Comparison of ENCODE assay signal across 14 mouse cellular contexts in the genomic region with DNA sequence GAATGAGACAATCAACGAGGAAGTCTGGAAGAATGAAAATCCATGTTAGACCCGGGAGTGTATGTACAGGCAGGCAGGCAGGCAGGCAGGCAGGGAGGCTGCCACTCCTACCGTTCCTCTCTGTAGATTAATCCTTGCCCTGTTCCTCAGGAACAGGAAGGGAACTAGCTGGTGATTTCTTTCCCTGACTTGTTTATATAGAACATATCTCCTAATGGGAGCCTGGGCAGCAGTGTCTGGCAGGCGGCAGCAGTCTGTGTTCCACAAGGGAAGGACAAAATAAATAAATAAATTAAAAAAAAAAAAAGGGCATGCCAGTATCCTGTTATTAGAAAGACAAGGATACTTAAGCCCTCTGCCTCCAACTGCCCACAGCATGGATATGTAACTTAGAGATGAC. TPM values are rescaled to one million over a fixed set of nuclear protein-coding genes. Genes with fewer than 3 reads are reported as not detected.
DNase-seq lines count a peak whose midpoint lies in the region; ATAC-seq lines count a peak whose summit lies in the region.
"Had no signal": no experiment of that assay in that cellular context is flagged by ENCODE, and none has a peak within 500 bp of the region (broad histone marks: within the 10 kb centered on the region; RNA-seq: fewer than 3 reads in every experiment).

No protein-coding gene starts in this region.

- no peaks in the 10 kb centered on the region for H3K9me3 ChIP-seq in hindbrain, embryonic 11.5 days (ENCODE audit: control insufficient read depth, low read length)
- H3K9me3 ChIP-seq in hindbrain, embryonic 16.5 days (ENCODE audit: control insufficient read depth, low read length): no peaks in the 10 kb centered on the region
- no peaks in the 10 kb centered on the region for H3K9me3 ChIP-seq in embryonic facial prominence, embryonic 10.5 days
- H3K9me3 ChIP-seq in hindbrain, embryonic 12.5 days (replicated peaks): no peaks in the 10 kb centered on the region
- H3K9me3 ChIP-seq: liver, embryonic 15.5 days had no signal

- H3K4me1 ChIP-seq in hindbrain, embryonic 11.5 days (replicated peaks; ENCODE audit: control insufficient read depth, insufficient read depth, low read length): peaks cover 12% of the 10 kb centered on the region
- peaks cover 13% of the 10 kb centered on the region for H3K4me1 ChIP-seq in hindbrain, embryonic 16.5 days (ENCODE audit: control insufficient read depth, insufficient read depth, low read depth, low read length)
- H3K4me1 ChIP-seq in embryonic facial prominence, embryonic 10.5 days: peaks cover 96% of the 10 kb centered on the region
- peaks cover 65% of the 10 kb centered on the region for H3K4me1 ChIP-seq in hindbrain, embryonic 12.5 days

- H3K27me3 ChIP-seq in hindbrain, embryonic 11.5 days (ENCODE audit: control insufficient read depth, insufficient read depth, low read length): no peaks in the 10 kb centered on the region
- H3K27me3 ChIP-seq in hindbrain, embryonic 16.5 days (replicated peaks; ENCODE audit: control insufficient read depth, insufficient read depth, low read length): no peaks in the 10 kb centered on the region
- no peaks in the 10 kb centered on the region for H3K27me3 ChIP-seq in embryonic facial prominence, embryonic 10.5 days (replicated peaks; ENCODE audit: low read depth, poor library complexity, severe bottlenecking)
- no peaks in the 10 kb centered on the region for H3K27me3 ChIP-seq in hindbrain, embryonic 12.5 days
- H3K27me3 ChIP-seq: liver, embryonic 15.5 days had no signal

- H3K27ac ChIP-seq in hindbrain, embryonic 11.5 days (ENCODE audit: low read depth, low read length): peak overlapping the region; percentile 49; the same call in 1 of the 2 replicates
- H3K27ac ChIP-seq in hindbrain, embryonic 16.5 days (ENCODE audit: low read depth, low read length): no peak overlapping the region
- H3K27ac ChIP-seq in embryonic facial prominence, embryonic 10.5 days (replicated peaks): peak overlapping the region; percentile 74
- peak overlapping the region; percentile 71 for H3K27ac ChIP-seq in hindbrain, embryonic 12.5 days
- H3K27ac ChIP-seq: left cerebral cortex, adult 2 months; liver, embryonic 15.5 days had no signal

- no peak overlapping the region for H3K9ac ChIP-seq in hindbrain, embryonic 11.5 days (ENCODE audit: low read depth, low read length)
- H3K9ac ChIP-seq in hindbrain, embryonic 16.5 days (ENCODE audit: low read depth, low read length): no peak overlapping the region
- no peak overlapping the region; the same call in 1 of the 2 replicates for H3K9ac ChIP-seq in hindbrain, embryonic 12.5 days
- H3K9ac ChIP-seq: liver, embryonic 15.5 days had no signal

- no peak overlapping the region for H3K4me3 ChIP-seq in hindbrain, embryonic 11.5 days (ENCODE audit: low read depth, low read length)
- H3K4me3 ChIP-seq in hindbrain, embryonic 16.5 days (ENCODE audit: low read length): no peak overlapping the region
- H3K4me3 ChIP-seq in embryonic facial prominence, embryonic 10.5 days: peak overlapping the region; percentile 14; the same call in 1 of the 2 replicates
- H3K4me3 ChIP-seq in hindbrain, embryonic 12.5 days: no peak overlapping the region
- H3K4me3 ChIP-seq: left cerebral cortex, adult 2 months; liver, embryonic 15.5 days; myocyte had no signal

- H3K36me3 ChIP-seq in hindbrain, embryonic 11.5 days (ENCODE audit: control insufficient read depth, insufficient read depth, low read length): no peaks in the 10 kb centered on the region
- no peaks in the 10 kb centered on the region for H3K36me3 ChIP-seq in hindbrain, embryonic 16.5 days (ENCODE audit: control insufficient read depth, insufficient read depth, low read length)
- H3K36me3 ChIP-seq in embryonic facial prominence, embryonic 10.5 days (replicated peaks): peaks cover 56% of the 10 kb centered on the region
- H3K36me3 ChIP-seq in hindbrain, embryonic 12.5 days: peaks cover 16% of the 10 kb centered on the region

- ATAC-seq in hindbrain, embryonic 11.5 days (ENCODE audit: low FRiP score): no peak
- no peak for ATAC-seq in hindbrain, embryonic 16.5 days
- ATAC-seq in hindbrain, embryonic 12.5 days (ENCODE audit: low FRiP score): no peak

- WGBS in hindbrain, embryonic 11.5 days: 14% methylated on average over 4 of the region's 4 CpGs
- WGBS in hindbrain, embryonic 16.5 days: 25% methylated on average over 4 of the region's 4 CpGs
- 21% methylated on average over 4 of the region's 4 CpGs for WGBS in embryonic facial prominence, embryonic 10.5 days
- 7% methylated on average over 4 of the region's 4 CpGs for WGBS in hindbrain, embryonic 12.5 days

- H3K4me2 ChIP-seq in hindbrain, embryonic 11.5 days (replicated peaks; ENCODE audit: low read depth, low read length): no peak overlapping the region
- no peak overlapping the region for H3K4me2 ChIP-seq in hindbrain, embryonic 16.5 days (ENCODE audit: low read length)
- no peak overlapping the region for H3K4me2 ChIP-seq in hindbrain, embryonic 12.5 days (replicated peaks)
- H3K4me2 ChIP-seq: liver, embryonic 15.5 days had no signal

- DNase-seq in hindbrain, embryonic 11.5 days (ENCODE audit: low spot score): peak; percentile 10
- no peak for DNase-seq in embryonic facial prominence, embryonic 10.5 days (ENCODE audit: low spot score)
- DNase-seq in lung, postnatal 10 days: peak; percentile 55
- no peak for DNase-seq in right cerebral cortex, postnatal 25 days
- no peak for DNase-seq in right cerebral cortex, adult 18-20 months
- DNase-seq in thymus, postnatal 10 days (ENCODE audit: low spot score in 2 of 2): no peak
- DNase-seq: cerebellum, adult 8-10 months; heart, adult 11 months; kidney, postnatal 4 days had no signal

RNA-seq across cellular contexts. Expression of gene Arid3b, which starts 32.8 kb away (rescaled TPM):
- 21.9 and 27.7 TPM in 2 replicates for polyA plus RNA-seq in hindbrain, embryonic 11.5 days (2014; fragmentation: Nextera tagmentation; extraction: Ambion mirVana)
- 5.4 and 8.6 TPM in 2 replicates for polyA plus RNA-seq in hindbrain, embryonic 16.5 days (2015; fragmentation: Nextera tagmentation; extraction: Ambion mirVana)
- polyA plus RNA-seq in embryonic facial prominence, embryonic 10.5 days (2016; fragmentation: Nextera tagmentation; extraction: Ambion mirVana): 51.0 and 64.3 TPM in 2 replicates
- 19.0 and 22.9 TPM in 2 replicates for polyA plus RNA-seq in hindbrain, embryonic 12.5 days (2016; fragmentation: Nextera tagmentation; extraction: Ambion mirVana)

RNA-seq across cellular contexts. Expression of gene Clk3, which starts 38.2 kb away (rescaled TPM):
- 83.8 and 91.4 TPM in 2 replicates for polyA plus RNA-seq in hindbrain, embryonic 11.5 days (2014; fragmentation: Nextera tagmentation; extraction: Ambion mirVana)
- polyA plus RNA-seq in hindbrain, embryonic 16.5 days (2015; fragmentation: Nextera tagmentation; extraction: Ambion mirVana): 57.2 and 66.1 TPM in 2 replicates
- polyA plus RNA-seq in embryonic facial prominence, embryonic 10.5 days (2016; fragmentation: Nextera tagmentation; extraction: Ambion mirVana): 93.6 and 94.8 TPM in 2 replicates
- 81.8 and 82.5 TPM in 2 replicates for polyA plus RNA-seq in hindbrain, embryonic 12.5 days (2016; fragmentation: Nextera tagmentation; extraction: Ambion mirVana)

Comparison
In these comparisons a context has a peak if more than half of its experiments do, and no peak if none do; other contexts are left out.
1. DNase-seq: peak in hindbrain, embryonic 11.5 days (single experiment) and lung, postnatal 10 days (single experiment); none in embryonic facial prominence, embryonic 10.5 days (single experiment), right cerebral cortex, postnatal 25 days (single experiment), right cerebral cortex, adult 18-20 months (single experiment) and thymus, postnatal 10 days (0 of 2).